Mouse (Mus musculus): ENCODE measurements around the gene Lysmd4.
"Not testable (repeated sequence)": the region's sequence is repeated elsewhere in the genome, so short reads cannot be mapped to it uniquely, and the experiment has no call there.

Gene Lysmd4

DNA sequence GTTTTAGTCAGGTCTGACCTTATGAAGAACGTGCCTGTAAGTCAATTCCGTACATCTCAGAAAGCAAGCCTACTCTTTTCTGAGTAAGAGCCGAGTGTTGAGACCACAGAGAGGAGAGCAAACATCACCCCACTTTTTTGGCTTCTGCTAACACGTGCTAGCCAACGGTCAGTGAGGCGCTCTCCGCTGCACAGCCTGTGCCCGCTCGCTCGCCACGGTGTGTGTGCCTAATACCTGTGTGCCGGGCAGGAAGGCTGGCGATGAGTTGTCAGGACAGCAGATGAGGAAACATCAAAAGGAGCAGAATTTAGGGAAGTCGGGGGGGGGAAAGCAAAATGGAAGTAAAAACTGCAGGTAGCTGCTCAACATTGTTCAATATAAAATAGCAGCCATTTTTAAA lies 10.2 kb downstream of the Lysmd4 start:
- no peak for DNase-seq

DNA sequence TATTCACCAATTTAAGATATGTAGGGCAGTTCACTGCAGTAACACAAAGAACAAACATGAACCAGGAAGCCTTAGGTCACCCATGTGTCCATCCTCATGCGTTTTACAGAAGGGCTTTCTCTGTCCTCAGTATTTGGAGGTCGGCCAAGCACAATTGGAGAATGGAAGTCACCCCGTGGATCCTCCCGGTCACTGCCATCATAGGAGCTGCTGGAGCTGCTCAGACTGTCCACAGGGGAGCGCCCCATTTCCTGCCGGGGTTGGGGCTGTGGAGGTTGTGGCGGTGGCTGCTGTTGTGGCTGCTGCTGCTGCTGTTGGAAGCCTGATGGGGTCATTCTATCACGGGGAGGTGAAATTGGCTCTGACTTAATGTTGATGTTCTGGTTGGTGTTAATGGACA lies 12.5 kb downstream of the Lysmd4 start:
- no peak for DNase-seq

DNA sequence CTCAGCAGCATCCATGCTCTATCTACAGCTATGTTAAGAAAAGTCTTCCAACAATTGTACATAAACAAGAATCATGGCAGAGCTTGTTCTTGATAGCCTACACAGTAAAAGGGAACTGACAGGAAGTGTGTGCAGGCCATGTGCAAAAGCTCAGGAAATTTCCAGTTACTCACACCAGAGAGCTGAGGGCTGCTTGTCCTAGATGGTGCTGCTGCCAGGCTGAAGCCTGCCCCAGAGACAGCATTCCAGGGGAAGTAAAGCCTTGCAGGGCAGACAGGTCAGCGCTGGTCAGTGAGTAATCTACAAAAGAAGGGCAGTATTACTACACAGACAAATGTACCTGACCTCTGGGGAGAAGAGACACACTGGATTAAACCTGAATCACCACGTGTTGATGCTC lies 14.0 kb downstream of the Lysmd4 start:
- no peak for DNase-seq

DNA sequence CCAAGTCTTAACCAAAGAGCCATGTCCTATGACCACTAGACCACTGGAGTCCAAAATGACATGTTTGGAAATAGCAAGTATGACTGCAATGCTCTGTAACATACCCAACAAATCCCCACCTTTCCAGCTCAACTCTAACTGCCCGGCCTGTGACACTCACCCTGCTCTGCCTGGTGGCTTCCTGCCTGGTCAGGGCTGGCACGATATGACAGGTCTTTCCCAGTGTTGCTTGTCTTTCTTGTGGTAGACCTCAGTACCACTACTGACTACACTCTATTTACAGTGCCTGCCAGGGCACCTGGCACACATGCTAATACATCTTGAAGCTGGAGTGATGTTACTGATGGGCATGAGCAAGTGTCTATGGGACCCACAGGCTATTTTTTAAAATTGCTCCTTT lies 15.4 kb downstream of the Lysmd4 start:
- DNase-seq, result no peak

DNA sequence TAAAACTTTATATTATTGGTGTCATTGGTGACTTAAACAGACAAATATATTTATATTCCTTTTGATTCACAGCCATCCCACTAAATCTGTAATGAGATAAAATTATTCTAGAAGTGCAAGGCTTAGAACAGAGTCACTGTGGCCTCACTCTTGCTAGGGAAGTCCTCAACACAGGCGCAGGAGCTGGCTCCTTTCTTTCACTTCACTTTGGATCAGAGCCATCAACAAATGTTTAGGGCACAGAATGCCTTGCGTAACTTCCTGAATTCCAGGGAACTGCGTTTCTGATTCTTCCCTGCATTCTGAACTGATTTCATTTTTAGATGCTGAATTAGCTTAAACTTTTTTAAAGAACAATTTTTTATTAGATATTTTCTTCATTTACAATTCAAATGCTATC lies 19.6 kb downstream of the Lysmd4 start:
- no peak for DNase-seq

DNA sequence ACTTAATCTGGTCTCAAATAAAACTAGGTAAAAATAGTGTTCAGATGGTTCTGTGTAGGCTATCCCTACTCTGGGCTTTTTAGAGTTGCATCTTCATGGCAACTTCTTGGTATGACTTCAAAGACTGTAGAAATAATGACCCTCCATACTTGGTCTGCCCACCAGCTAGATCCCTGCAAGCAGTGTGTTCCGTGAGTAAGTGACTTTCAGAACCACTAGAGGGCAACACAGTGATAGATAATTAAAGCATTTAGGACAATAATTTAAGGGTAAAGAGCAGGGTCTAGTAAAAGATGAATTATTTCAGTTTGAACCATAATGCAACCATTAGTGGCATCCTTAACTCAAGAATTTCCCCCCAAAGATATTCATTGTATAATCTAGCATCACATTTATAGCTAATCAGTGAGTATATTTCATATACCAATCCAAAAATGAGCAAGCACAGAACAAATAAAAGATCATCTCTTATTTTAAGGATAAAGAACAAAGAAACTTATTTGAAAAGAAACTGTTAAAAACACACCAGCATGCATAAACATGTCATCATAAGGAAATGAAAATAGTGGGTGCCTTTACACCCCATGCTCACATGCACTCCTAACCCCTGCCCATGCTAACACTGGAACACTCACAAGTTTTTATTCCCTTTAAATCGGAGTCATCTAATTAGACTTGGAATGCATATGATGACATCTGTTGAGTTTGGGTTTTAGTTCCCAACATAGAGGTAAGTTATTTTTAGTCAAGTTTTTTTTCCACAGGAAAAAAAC lies 21.0 kb downstream of the Lysmd4 start:
- no peak for DNase-seq

DNA sequence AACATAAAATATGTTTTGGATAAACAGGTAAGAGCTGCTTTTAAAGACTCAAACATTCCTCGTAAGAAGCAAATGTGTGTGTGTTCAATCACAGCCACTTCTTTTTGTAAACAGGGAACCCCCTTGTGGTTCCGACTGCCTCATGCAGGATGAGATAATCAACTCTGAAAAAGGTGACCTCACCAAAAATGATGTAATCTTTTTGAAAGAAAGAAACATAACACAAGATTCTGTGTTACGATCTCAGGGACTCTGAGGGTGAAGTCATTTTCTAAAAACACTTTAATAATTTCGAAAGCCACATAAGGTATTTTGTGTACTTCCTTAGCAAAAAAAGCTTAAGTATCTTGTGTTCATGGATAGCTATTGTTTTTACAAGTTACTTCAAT lies 21.5 kb downstream of the Lysmd4 start:
- DNase-seq, result no peak

DNA sequence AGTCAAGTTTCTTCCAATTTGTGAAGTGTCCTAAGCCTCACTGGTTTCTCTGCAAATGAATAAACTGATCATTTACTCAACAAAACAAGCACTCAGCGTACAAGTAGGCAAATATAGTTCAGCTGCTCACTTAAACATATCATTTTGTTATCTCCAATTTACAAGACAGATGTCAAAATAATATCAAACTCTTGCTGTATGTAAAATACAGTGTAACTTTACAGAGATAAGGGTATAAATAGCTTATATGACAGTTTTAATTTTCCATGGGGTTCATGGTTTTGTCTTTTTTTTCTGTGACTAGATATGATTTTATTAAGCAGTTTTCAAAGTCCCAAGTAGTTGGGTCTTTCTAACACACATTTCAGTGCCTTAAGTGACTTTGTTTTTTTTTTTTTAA lies 22.9 kb downstream of the Lysmd4 start:
- no peak for DNase-seq

DNA sequence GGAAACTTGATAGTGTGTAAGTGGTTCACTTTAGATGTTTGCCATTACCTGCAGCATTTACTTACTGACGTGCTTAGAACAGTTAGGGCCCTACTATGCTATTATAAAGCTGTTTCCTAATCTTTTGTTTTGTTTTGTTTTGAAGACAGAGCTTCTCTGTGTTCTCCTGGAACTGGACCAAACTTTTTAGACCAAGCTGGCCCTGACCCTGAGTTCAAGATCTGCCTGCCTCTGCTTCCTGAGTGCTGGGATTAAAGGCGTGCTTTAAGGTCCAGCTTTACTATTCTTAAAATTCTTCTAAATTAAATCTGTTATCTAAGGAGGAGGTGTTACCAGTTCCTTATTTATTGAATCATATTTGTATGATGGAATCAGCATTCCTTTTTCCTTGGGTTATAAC lies 23.7 kb downstream of the Lysmd4 start:
- DNase-seq, result no peak

DNA sequence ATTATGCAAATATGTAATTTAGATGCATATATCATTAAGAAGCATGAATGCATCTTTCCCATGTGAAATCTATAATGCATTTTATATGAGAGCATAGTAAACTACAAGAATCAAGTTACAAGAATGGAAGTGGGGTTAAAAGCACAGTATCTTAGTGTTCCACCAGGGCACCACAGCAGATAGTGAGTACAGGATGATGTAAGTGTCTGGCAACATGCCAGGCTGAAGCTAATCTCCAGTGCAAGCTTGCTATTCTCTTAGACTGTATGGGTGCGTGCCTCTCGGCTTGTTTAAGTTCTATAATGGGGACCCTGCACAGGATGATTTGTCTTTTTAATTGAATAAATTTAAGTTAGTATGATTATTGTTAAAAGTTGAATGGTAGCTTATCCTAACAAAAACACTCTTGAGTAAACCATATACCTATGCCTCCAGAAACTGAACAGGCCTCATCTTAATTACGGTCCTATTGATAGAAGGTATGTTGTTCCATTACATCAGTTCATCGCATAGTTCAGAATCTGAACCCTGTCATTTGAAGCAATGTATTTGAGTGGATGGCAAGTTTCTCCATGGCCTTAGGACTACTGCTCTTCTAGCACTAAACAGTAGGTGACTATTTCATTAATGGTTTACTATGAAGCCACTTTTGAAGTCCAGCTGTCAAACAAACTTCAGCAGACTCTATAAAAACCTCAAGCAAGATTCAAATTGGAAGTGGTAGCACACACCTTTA lies 37.7 kb downstream of the Lysmd4 start:
- peak; percentile 19 for DNase-seq

DNA sequence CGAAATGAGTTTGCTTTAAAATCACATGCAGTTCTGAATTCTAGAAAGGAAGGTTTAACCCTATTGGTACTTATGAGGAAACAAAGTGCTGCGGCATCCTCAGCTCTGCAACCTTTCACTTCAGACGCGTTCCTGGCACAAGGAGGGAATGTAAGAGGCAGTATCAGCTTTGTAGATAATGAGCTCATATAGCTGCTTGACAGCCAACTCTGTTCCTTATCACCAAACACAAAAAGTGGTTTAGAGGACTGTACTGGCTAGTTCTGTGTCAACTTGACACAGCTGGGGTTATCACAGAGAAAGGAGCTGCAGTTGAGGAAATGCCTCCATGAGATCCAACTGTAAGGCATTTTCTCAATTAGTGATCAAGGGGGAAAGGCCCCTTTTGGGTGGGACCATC lies 48.1 kb downstream of the Lysmd4 start:
- DNase-seq, result not testable (repeated sequence)

DNA sequence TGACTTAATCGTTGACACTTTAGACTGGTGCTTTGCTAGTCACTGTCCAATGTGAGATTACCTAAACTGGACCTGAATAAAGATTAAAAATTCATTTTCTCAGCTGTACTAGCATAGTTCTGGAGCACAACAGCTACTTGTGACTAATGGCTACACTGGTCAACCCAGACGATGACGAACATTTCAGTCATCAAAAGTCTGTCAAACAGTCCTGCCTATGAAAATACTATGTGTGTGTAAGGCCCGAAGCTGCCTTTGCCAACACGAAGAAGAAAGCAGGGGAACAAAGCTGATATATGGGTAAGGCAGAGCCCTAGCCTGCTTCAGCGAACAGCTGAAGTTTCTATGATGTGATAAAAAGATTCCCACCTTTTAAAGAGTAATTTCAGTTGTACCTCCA lies 61.2 kb downstream of the Lysmd4 start:
- DNase-seq, result no peak

DNA sequence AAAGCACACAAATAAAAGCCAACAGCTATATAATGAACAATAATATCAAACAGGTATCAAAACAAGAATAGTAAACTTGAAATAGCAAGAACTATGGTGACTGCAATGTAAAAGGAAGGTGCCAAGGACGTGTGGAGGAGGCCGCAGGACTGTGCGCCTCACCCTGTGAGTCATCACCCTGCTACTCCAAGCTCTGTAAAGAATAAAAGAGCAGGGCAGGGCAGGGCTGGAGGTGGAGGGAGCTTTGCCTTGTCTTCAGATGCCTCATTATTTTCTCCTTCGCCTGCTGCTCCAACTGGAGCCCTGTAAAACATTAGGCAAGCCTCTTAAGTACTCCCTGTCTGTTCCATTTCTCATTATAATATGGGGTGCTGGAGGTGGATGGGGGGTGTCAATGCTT lies 65.1 kb downstream of the Lysmd4 start:
- no peak for DNase-seq

DNA sequence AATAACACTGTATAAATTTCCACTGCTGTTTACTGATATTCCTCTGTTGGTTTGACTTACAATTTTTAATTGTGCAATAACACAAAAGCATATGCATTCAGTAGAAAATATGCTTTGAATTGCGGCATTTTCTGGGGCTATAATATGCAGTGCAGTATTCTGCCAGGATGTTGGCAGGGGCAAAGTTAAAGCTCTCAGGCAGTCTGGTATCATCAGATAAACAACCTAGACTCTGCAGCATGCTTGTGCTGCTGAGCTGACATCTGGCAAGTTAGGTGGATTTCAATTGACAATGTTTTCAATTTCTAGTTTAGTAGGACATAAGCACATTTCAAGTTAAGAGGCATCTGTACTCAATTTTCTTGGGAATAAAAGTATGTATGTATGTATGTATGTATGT lies 69.0 kb downstream of the Lysmd4 start:
- DNase-seq, result no peak

DNA sequence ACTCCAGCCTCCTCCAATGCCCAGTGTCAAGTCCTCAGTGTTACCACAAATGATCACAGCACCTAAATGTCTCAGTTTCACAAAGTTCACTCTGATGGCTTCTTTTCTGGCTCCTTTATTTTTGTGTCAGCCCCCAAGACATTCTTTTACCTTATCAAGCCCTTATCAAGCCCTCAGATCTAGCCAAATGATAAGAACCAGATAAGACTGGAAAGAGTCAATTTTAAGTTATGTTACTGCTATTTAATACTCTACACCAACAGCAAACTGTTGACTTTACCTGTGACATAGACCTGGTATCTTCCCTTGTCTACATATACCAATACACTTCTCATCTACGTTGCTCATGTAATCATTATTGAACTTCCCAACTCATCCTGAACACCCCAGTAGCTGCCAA lies 74.1 kb downstream of the Lysmd4 start:
- no peak for DNase-seq

DNA sequence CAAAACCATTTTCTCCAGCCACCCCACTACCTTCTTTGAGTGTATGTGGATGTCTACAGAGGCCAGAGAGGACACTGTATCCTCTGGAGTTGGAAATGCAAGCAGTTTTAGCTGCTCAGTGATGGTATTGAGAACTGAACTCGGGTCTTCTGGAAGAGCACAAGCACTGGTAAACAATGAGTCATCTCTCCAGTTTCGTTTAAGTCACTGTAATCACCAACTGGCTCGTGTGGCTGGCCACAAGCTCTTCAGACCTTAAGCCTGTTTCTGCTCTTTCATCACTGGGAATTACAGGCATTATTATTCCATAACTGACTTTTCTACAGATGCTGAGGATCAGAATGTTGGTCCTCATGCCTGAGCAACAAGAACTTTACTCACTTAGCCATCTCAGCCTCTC lies 82.6 kb downstream of the Lysmd4 start:
- no peak for DNase-seq

DNA sequence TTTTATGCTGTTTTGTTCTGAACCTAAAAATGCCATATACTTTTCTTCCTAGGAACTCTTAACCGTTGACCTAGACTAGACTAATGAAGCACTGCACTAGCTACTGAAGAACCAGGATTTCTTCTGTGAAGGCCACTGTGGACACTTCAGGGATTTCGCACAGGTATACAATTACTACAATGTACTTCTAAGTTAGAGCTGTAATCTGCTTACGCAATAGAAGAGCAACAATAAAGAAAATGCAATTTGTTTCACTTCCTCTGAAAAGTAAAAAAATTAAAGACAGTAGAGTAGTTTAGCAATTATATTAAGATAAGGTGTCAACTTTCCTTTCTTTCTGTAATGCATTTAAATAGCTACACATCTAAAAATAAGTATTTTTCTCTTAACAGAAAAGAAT lies 84.7 kb downstream of the Lysmd4 start:
- no peak for DNase-seq

DNA sequence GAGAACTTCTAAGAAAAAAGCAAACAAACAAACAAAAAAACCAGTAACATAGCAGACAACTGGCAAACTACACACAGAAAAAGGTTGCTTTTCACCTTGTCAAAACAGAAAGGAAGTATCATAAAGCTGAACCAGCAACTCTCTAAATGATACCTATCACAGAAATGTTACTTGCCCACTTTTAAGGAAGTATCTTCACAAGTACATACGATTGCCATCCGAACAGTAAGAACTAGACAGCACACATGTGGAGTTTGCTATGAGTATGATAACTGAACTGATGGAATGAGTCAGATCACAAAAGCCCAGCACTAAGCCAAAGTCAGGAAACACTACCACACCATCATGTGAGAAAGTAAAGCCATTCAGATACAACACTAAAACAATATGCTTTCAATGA lies 85.8 kb downstream of the Lysmd4 start:
- DNase-seq, result no peak

DNA sequence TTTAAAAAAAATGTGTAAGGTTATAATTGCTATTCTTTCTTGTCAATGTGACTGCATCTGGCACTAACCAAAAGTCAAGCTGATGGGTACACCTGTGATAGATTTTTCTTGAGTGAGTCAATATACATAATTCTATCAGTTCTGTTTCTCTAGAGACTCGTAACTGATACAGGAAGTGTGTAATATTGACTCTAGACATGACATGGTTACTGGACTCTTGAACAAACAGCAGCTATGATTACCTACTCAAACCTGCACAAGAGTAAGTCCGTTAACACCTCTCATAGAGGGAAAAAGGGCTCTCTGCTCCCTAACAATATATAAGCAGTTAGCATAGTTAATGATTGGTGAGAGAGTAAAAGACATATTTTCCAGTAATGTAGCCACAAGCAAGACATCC lies 87.8 kb downstream of the Lysmd4 start:
- no peak for DNase-seq

DNA sequence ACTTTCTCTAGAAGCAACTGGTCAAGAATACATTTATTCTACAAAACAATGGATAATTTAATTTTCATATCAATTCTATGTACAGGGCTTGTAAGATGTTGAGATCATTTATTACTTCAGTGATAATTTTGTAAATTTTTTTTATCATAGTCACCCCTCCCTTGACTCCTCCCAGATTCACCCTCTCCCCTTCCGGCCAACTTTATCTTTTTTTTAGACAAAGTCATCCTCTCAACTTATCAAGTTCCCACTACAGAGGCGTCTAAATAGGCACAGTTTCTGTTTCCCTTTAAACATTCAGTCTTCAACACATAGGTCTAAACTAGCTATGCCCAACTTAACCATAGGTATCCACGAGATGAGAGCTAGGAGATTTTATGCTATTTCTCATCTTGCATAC lies 90.9 kb downstream of the Lysmd4 start:
- no peak for DNase-seq

DNA sequence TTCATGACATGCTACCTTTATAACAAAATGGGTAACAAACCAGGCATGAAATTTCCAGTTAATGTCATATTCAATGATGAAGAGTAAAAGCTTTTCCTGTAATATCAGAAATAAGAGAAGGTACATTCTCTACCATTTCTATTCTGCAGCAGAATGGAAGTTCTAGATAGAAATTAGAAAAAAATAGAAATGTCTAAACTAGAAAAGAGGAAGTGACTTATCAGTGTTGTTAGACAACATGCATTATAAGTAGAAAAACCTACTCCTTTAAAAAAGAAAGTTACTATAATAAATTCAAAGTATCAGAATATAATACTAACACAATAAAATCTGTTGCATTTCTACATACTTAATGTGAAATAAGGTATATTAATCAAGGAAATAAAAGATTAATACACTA lies 96.4 kb downstream of the Lysmd4 start:
- no peak for DNase-seq

DNA sequence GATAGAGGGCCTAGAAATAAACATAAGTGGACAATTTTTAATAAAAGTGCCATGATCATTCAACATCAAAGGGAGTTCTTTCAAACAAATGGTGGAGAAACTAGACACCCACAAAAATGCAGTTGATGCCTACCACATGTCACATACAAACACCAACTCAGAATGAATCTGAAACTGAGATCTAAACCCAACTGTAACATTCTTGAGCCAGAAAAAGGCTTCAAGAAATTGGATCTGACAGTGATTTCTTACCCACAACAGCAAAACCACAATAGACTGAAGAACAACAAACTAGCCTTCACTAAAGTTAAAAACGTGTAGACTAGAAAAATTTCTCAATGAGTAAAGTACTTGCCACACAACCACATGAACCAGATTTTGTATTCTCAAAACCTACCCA lies 98.0 kb downstream of the Lysmd4 start:
- DNase-seq, result no peak

DNA sequence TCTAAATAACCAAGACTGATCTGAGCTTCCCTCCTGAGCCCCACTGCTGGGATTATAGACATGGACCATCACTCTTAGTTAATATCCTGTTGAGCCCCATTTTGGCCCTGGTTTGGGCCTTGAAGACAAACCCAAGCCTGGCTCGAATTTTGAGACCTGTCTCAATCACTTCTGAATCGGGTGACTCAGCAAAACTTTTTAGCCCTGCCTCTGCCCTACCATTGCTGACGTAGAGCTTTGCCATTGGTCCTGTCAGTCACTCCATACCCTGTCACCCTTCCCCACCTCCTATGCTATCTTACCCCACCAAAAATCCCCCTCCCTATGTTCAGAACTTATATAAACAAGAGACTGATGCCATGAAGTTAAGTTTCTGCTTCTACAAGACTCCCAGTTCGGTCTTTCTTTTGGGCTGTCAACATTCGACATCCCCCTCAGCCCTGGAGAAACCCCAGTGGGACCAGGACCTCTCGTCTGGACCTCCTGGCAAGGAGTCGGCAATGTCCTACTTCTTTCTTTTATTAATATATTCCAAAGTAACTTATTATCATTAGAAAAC lies 119.8 kb downstream of the Lysmd4 start:
- DNase-seq, result no peak

DNA sequence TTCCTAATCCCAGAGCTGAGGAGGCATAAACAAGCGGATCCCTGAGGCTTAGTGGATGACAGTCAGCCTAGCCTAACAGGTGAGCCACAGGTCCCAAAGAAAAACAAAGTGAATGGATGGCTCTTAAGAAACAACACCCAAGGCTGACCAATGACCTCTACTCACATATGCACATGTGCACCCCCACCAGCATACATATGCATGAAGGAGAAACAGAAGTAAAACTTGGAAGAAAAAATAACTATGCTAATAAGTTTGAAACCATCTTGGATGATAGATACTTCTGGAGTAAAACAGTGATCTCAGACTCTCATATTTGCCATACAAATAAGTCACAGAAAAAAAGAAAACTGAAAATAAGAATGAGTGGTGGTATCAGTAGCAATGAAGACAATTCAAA lies 122.1 kb downstream of the Lysmd4 start:
- no peak for DNase-seq

DNA sequence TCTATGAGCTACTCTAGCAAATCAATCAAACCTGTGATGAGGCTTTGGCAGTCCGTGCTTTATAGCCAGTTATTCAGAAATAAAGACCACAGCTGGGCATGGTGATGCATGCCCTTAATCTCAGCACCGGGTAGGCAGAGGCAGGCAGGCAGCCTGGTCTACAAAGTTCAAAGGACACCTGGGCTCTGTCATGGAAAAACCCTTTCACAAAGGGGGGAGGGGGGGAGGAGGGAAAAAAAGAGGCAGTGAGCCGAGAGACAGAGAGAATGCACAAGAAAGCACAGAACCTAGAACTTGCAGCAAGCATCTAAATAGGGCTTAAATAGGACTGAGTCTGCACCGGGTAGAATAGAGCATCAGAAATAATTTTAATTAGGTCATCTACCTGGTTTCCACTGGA lies 130.6 kb downstream of the Lysmd4 start:
- no peak for DNase-seq
